Mouse (Mus musculus): Measurements from ENCODE around the gene Amer1. TPM values are rescaled to one million over a fixed set of nuclear protein-coding genes. Genes with fewer than 3 reads are reported as not detected.

Gene Amer1
- polyA plus RNA-seq (2015; fragmentation: Nextera tagmentation; extraction: Ambion mirVana) = 12.4 and 12.5 TPM in 2 replicates

DNA sequence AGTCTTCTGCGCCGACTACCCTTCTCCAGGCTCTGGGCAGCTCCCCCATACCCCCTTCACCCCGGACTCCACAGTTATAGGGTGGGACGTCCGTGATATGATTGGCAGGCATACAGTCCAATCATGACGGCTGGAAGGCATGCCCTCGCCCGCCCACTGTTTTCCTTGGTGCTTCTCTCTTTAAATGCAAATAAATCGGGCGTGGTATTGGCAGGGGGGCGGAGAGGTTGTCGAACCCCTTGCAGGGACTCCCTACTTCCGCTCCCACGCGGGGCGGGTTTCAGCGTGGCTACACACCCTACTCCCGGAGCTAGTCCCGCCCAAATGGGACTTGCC is at the start of gene Amer1:
Gene Amer1, minus strand, starts transcription at position 97 of the 336 bp plus-strand sequence.
- H3K36me3 ChIP-seq = no peaks in the 10 kb centered on the region
- H3K4me1 ChIP-seq = no peaks in the 10 kb centered on the region
- 18% methylated on average over 19 of the region's 19 CpGs for WGBS
- peak within 1 kb of the TSS; percentile 16; the same call in 1 of the 2 replicates for H3K9ac ChIP-seq
- no peaks in the 10 kb centered on the region for H3K9me3 ChIP-seq
- H3K4me2 ChIP-seq = peak within 1 kb of the TSS; percentile 54
- ATAC-seq (ENCODE audit: insufficient read depth, low FRiP score, low read depth) = peak; percentile 94
- peak within 1 kb of the TSS; percentile 54 for H3K4me3 ChIP-seq (replicated peaks)
- peak within 1 kb of the TSS; percentile 87 for H3K27ac ChIP-seq
- no peaks in the 10 kb centered on the region for H3K27me3 ChIP-seq (replicated peaks)

DNA sequence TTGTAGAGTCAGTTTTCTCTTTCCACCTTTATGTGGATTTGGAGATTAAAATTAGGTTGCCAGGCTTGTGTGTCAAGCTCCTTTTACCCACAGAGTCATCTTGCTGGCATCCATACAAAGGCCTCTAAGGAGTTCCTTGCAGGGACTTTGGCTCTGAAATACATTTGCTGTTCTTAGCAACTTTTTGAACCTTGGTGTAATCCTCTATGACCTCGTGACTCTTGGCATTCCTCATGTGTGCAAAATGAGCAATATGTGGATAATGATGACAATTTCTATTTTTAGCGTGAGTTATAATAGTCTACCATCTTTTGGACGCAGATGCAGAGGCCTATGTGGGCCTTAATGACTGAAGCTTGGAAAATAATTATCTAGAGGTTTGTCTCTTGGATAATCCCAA is 12.5 kb upstream of the Amer1 start:
- no peaks in the 10 kb centered on the region for H3K27me3 ChIP-seq (replicated peaks)
- no peak overlapping the region for H3K4me3 ChIP-seq (replicated peaks)
- ATAC-seq (ENCODE audit: insufficient read depth, low FRiP score, low read depth) = no peak
- no peak overlapping the region for H3K4me2 ChIP-seq
- H3K36me3 ChIP-seq = no peaks in the 10 kb centered on the region
- H3K9me3 ChIP-seq = no peaks in the 10 kb centered on the region
- H3K4me1 ChIP-seq = no peaks in the 10 kb centered on the region
- no peak overlapping the region for H3K9ac ChIP-seq
- WGBS = 66% methylated on average over 3 of the region's 3 CpGs
- H3K27ac ChIP-seq = no peak overlapping the region

DNA sequence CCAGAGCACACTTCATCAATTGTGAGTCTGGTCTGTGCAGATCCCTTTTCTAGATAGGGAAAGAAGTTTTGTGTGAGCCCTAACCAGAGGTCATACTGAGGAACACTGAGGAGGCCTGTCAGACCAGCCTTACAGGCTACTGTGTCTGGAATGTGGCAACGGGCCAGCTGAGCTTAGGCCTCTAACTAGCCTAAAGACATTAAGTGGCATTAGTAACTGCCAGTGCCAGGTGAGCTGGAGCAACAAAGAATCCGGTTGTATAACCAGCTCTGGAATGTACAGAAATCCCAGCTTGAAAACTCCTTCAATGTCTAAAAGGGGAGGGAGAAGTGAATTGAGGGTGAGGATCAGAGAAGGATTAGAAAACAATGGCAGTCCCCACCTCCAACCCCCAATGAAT is 1.2 kb upstream of the Amer1 start:
- WGBS = 57% methylated on average over 2 of the region's 2 CpGs
- H3K27ac ChIP-seq = 0 out of 2 replicates have a peak overlapping the region, but pooled peaks have one; percentile 87
- ATAC-seq (ENCODE audit: insufficient read depth, low FRiP score, low read depth) = no peak

DNA sequence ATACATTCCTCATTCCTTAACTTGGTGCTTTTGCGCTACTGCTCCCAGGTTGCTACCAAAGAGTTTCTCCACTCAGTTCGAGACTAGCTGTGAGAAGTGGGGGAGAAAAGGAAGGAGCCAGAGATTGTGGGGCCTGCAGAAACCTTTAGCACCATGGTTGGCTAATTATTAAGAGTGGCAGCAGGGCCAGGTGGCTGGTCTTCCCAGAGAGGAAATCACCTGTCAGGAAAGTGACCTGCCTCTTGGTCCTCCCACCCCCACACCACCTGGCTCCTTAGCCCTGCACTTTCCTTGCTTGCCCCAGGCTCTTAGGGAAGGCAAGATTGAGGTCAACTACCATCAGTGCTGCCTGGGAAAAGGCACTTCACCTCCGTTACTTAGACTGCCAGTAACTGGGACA is 469 bp upstream of the Amer1 start:
- Histone ChIP-seq H3K4me3 (replicated peaks) (peak overlapping the region; percentile 54), H3K4me1 (no peaks in the 10 kb centered on the region), H3K9ac (no peak overlapping the region), H3K36me3 (no peaks in the 10 kb centered on the region), H3K9me3 (no peaks in the 10 kb centered on the region), H3K4me2 (peak overlapping the region; percentile 41), H3K27me3 (replicated peaks) (no peaks in the 10 kb centered on the region), H3K27ac (peak overlapping the region; percentile 87)
- ATAC-seq (ENCODE audit: insufficient read depth, low FRiP score, low read depth) = peak; percentile 16
- 28% methylated on average over 3 of the region's 3 CpGs for WGBS

More for the DNA sequence above, 1.2 kb upstream of the Amer1 start:
- Histone ChIP-seq H3K9me3 (no peaks in the 10 kb centered on the region), H3K36me3 (no peaks in the 10 kb centered on the region), H3K4me2 (no peak overlapping the region), H3K9ac (no peak overlapping the region), H3K4me1 (no peaks in the 10 kb centered on the region), H3K27me3 (replicated peaks) (no peaks in the 10 kb centered on the region), H3K4me3 (replicated peaks) (no peak overlapping the region)

DNA sequence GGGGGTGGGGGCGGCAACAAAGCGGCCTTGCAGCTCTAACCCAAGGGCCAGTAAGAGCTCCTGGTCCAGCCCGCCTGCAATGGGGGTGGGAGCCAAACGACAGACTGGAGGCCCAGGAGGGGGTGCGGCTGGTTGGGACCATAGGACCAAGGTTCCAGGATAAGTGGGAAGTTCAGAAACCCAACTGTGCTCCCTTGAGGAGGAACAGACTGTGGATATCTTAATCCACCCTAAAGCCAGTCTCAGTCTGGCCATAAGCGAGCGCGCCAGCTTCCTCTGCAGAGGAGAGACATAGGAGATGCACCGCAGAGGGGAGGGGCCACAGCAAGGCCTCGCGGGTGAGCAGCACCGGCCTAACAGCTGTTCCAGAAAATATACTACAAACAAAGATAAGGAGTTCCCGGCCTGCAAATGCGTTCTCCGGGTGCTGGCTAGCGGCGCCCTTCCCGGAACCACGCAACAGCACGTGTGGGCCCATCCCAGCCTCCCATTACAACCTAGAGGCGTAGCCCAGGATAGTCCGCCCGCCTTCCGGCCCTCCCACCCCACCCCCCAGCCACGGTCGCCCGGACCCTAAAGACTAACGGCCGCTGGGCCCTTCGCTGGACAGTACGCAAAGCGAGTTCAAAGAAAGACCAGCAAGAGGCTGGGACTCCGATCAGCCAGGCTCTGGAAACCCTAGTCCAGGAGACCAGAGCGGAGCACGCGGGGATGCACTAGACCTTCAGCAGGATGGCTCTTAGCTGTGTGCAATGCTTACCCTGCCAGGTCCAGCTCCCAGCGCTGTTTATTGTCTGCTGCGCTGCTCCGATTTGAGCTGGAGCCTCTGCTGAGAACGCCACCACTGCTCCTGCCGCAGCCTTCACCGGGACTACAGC is 535 bp downstream of the Amer1 start:
- Histone ChIP-seq H3K4me2 (peak overlapping the region; percentile 54), H3K36me3 (no peaks in the 10 kb centered on the region), H3K4me3 (replicated peaks) (peak overlapping the region; percentile 54), H3K4me1 (no peaks in the 10 kb centered on the region), H3K27ac (peak overlapping the region; percentile 87), H3K9me3 (no peaks in the 10 kb centered on the region), H3K27me3 (replicated peaks) (no peaks in the 10 kb centered on the region), H3K9ac (peak overlapping the region; percentile 16; the same call in 1 of the 2 replicates)
- WGBS = 24% methylated on average over 42 of the region's 42 CpGs
- ATAC-seq (ENCODE audit: insufficient read depth, low FRiP score, low read depth) = peak; percentile 76

DNA sequence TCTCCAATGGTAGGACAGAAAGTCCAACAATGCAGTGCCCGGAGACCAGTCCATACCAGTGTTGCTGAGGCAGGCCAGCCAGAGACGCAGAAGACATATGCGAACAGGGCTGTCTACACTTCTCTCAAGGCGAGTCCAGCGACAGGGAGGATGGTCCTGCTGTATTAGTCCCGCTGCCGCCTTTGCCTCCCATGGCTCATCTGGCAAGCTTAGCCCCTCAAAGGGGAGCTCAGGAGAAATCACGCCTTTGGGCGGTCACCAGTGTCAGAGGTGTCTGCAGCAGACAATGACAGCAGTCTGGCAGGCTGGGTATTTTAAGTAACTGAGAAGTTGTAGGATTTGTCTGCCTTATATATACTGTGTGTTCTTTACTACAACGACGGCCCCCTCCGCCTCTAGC is 1.3 kb downstream of the Amer1 start:
- Histone ChIP-seq H3K4me1 (no peaks in the 10 kb centered on the region), H3K4me3 (replicated peaks) (peak overlapping the region; percentile 54), H3K4me2 (peak overlapping the region; percentile 54), H3K27me3 (replicated peaks) (no peaks in the 10 kb centered on the region), H3K36me3 (no peaks in the 10 kb centered on the region), H3K9ac (peak overlapping the region; percentile 16), H3K9me3 (no peaks in the 10 kb centered on the region), H3K27ac (peak overlapping the region; percentile 87)
- WGBS = 32% methylated on average over 12 of the region's 12 CpGs
- no peak for ATAC-seq (ENCODE audit: insufficient read depth, low FRiP score, low read depth)

DNA sequence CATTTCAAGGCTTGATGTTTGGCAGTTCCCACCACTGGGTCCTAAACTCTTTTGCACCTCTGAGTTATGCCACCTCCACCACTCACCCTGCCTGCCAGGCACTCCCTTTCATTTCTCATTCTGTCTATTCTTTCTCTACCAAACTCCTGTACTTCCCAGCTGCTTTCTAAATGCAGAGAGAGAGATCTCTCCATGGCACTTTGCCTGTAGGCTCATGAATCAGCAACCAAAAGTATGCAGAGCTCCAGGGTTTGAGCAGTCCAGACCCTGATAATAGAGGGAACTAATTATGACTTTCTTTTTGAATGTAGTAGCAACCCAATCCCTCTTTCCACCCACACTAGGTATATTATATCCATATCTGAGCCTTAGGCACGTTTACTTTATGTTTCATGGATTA is 2.4 kb downstream of the Amer1 start:
- Histone ChIP-seq H3K27ac (no peak overlapping the region), H3K27me3 (replicated peaks) (no peaks in the 10 kb centered on the region), H3K9me3 (no peaks in the 10 kb centered on the region), H3K4me3 (replicated peaks) (no peak overlapping the region), H3K9ac (no peak overlapping the region), H3K4me1 (no peaks in the 10 kb centered on the region), H3K36me3 (no peaks in the 10 kb centered on the region), H3K4me2 (peak overlapping the region; percentile 10; the same call in 1 of the 2 replicates)
- WGBS = 28% methylated on average over 1 of the region's 1 CpGs
- no peak for ATAC-seq (ENCODE audit: insufficient read depth, low FRiP score, low read depth)

DNA sequence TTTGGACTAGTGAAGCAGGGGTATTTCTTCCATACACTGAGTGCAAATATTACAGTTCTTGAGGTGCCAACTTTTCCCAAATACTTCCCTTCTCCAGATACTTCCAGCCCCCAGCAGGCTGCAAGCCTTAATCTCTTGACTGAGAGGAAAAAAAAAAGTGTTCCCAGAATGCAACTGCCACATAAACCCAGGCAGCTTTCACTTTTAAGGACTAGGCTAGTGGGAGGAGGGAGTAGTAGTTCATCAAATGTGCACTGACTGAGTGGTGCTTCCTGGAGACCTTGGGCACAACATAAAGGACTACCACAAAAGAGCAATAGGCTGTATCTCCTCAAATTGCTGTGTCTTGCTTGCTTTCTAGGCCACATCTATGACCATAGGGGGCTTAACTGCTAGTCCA is 3.4 kb downstream of the Amer1 start:
- no peaks in the 10 kb centered on the region for H3K9me3 ChIP-seq
- H3K9ac ChIP-seq = no peak overlapping the region
- no peaks in the 10 kb centered on the region for H3K27me3 ChIP-seq (replicated peaks)
- no peak for ATAC-seq (ENCODE audit: insufficient read depth, low FRiP score, low read depth)
- H3K4me3 ChIP-seq (replicated peaks) = no peak overlapping the region
- no peaks in the 10 kb centered on the region for H3K36me3 ChIP-seq
- no peak overlapping the region for H3K4me2 ChIP-seq
- H3K27ac ChIP-seq = no peak overlapping the region
- no peaks in the 10 kb centered on the region for H3K4me1 ChIP-seq

DNA sequence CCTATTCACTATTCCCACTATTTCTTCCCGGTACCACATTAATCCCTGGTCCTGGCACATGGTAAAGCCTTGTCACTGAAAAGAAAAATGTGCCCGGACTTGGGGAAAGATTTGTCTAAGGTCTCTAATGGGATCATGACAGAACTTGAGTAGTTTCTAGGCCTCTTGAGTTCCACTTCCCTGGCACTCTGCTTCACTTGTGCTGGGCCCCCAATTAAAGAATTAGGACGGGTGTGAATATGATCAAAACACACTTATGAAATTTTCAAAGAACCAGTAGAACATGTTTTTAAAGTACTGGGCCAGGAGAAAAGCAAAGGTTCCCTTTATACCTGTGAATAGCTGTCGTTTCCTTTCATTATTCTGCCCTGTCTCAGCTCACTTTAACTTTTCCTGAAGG is 6.2 kb downstream of the Amer1 start:
- H3K9me3 ChIP-seq = no peaks in the 10 kb centered on the region
- H3K9ac ChIP-seq = no peak overlapping the region
- H3K4me2 ChIP-seq = no peak overlapping the region
- H3K4me3 ChIP-seq (replicated peaks) = no peak overlapping the region
- 73% methylated on average over 4 of the region's 4 CpGs for WGBS
- no peaks in the 10 kb centered on the region for H3K4me1 ChIP-seq
- no peaks in the 10 kb centered on the region for H3K36me3 ChIP-seq
- ATAC-seq (ENCODE audit: insufficient read depth, low FRiP score, low read depth) = no peak
- H3K27ac ChIP-seq = no peak overlapping the region
- no peaks in the 10 kb centered on the region for H3K27me3 ChIP-seq (replicated peaks)

DNA sequence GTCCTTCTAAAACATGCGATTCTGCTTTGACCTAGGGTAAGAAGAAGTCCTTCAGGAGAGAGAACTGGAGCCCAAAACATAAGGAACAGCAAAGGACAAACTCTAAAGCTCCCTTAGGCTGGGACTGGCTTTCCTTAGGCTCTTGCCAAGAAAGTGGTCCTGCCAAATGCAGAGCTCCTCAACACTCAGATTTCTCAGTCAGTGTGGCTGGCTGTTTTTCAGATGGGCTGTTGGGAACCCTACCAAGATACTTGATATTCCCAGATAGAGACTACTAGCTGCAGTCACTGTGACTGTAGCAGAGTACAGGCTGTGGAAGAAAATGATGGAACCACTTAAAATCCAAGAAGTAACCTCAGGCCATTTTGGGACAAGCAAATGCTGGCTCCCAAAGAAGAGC is 7.4 kb downstream of the Amer1 start:
- no peak overlapping the region for H3K4me2 ChIP-seq
- no peak overlapping the region for H3K4me3 ChIP-seq (replicated peaks)
- ATAC-seq (ENCODE audit: insufficient read depth, low FRiP score, low read depth) = no peak
- H3K4me1 ChIP-seq = no peaks in the 10 kb centered on the region
- no peaks in the 10 kb centered on the region for H3K27me3 ChIP-seq (replicated peaks)
- H3K27ac ChIP-seq = no peak overlapping the region
- 77% methylated on average over 1 of the region's 1 CpGs for WGBS
- H3K9me3 ChIP-seq = no peaks in the 10 kb centered on the region
- no peak overlapping the region for H3K9ac ChIP-seq
- H3K36me3 ChIP-seq = no peaks in the 10 kb centered on the region

DNA sequence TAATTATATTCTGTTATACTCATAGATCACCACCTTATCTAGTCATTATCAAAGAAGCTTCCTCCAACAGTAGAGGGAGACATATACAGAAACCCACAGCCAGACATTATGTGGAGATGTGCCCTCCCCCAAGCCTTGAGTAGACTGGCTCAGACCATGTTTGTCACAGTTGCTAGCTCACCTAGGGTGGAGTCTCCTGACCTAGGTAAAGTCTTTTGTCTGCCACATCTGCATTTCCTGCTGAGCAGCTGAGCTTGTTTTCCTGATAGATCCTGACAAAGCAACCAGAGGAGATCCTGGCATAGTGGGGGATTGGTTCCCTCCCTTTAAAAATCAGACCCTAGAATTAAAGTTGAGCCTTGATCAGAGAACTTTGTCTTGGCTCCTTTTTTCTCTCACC is 71.6 kb downstream of the Amer1 start:
- no peak overlapping the region for H3K4me3 ChIP-seq (replicated peaks)
- no peaks in the 10 kb centered on the region for H3K27me3 ChIP-seq (replicated peaks)
- no peak for ATAC-seq (ENCODE audit: insufficient read depth, low FRiP score, low read depth)
- H3K27ac ChIP-seq = no peak overlapping the region
- H3K9ac ChIP-seq = no peak overlapping the region
- H3K4me2 ChIP-seq = no peak overlapping the region
- no peaks in the 10 kb centered on the region for H3K9me3 ChIP-seq
- no peaks in the 10 kb centered on the region for H3K36me3 ChIP-seq
- no peaks in the 10 kb centered on the region for H3K4me1 ChIP-seq

All from stomach, embryonic 15.5 days (tissue).